Mouse (Mus musculus) c-Kit-positive CD71-negative TER-119-negative erythroid progenitor cells, embryonic 14.5 days (primary cell): ENCODE results near the gene Ccdc93.
A peak's percentile ranks its signal among the peaks of the same experiment; 100 is the strongest.

Experiments
- DNase-seq: peaks from one replicate; pipeline ENCODE4 v3.0.0-alpha.2; 2013; ENCODE audit warnings: low read depth

Ccdc93 gene

DNA sequence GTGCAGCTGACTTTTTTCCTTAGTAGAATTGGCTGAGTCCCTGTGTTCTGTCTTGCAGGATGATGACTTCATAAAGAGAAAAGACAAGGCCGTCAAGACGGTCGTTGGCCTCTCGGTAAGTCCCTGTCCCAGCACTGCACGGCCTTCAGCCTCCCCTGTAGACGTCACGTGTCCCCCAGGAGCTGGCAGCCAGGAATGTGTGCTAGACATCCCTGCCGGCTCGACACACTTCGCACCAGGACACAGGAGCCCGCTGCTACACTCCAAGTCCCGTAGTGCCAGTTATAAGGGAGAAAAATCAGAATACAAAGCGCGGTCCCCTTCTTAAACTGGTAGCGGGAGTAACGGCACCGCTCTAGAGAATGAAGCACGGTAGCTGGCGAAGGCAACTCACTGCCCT is 17.3 kb downstream of the Ccdc93 start:
- DNase-seq = no peak

DNA sequence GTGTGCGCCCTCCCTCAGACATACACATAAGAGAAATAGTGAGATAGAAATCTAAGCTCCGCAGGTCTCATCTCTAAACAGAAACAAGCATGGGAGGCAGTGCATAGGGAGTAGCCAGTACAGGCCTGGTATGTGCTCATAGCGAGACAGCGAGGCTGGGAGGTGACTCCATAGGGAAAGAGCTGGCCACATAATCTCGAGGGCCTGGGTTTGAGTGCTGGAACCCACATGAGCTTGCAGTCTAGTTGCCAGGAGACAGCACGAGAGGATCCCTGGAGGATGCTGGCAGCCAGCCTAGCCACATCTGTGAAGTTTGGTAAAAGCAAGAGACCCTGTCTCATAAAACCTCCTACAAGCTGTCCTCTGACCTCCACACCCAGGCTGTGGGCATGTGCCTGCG is 20.2 kb downstream of the Ccdc93 start:
- no peak for DNase-seq

DNA sequence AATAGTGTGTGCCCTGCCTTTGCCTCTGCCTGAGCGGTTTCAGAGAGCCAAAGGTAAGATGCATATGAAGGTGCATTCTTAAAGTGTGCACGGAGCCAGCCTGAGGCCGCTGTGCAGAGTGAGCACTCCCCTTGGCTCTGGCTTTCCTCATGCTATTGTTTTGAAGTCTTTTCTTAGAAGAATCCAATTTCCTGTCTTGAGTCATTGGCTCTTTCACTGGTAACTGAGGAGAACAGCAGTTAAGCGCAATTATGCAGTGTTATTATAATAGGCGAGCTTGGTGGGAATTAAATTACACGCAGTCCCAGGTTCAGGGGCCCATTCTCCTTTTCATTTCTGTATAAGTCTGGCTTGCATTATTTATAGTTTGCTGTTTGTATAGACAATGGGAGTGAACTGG is 21.6 kb downstream of the Ccdc93 start:
- no peak for DNase-seq

DNA sequence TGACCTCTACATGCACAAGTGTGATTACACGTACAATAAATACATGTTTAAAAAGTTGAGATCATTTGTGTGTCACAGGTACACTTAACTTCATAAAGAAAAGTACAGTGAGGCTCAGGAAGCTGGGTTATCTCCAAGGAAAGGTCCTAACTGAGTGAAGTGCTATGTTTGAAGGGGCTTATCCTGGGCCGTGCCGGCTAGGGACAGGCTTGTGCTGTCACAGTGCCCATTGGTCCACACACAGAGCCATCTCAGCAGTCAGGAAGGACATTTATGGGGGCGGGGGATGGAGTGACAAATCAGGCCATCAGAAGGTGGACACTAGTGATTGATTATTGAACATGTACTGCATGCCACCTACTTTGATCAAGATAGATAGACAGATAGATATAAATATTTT is 22.2 kb downstream of the Ccdc93 start:
- no peak for DNase-seq

DNA sequence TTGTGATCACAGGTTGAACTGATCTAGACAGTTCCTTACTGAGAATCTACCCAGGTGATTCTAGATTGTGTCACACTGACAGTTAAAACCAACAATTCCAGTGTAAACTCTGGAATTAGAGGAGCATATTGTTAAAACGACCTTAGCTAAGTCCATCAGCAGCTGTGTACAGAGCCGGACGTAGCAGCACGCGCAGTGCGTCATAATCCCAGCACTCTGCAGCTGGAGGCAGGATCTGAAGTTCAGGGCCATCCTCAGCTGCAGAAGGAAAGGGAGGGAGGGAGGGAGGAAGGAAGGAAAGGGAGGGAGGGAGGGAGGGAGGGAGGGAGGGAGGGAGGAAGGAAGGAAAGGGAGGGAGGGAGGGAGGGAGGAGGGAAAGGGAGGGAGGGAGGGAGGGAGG is 24.1 kb downstream of the Ccdc93 start:
- no peak for DNase-seq

DNA sequence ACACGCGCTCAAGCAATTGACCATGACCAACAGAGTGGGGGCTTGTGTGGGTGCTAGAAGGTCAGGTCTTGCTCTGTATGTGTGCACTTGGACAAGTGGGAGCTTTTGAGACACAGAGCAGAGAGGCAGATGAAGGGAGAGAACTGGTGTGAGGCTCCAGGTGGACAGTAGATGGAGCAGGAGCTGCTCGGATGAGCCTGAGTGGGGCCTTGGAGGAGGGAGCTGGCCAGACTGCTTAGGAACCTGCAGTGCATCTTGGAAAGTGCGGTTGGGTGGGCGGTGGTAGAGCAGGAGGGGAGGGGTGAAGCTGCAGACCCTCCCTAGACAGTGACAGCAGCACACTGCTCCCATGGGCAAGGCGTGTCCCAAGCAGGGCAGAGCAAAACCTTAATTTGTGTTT is 29.2 kb downstream of the Ccdc93 start:
- no peak for DNase-seq

DNA sequence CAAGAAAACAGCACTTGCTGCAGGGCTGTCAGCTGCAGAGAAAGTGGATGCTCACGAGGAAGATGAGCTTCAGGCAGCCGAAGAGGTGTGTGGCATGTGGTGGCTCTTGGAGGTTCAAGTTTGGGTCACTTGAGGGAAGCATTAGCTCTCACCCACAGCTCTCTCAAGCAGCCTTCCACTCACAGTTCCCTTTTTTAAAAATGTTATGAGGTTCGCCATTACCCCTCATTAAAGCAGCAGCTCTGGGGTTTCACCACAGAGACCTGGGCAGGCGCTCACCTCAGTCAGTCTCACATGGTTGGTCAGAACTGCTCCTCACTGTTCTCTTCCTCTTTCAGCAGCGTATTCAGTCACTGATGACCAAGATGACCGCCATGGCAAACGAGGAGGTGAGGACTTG is 31.0 kb downstream of the Ccdc93 start:
- DNase-seq = no peak

DNA sequence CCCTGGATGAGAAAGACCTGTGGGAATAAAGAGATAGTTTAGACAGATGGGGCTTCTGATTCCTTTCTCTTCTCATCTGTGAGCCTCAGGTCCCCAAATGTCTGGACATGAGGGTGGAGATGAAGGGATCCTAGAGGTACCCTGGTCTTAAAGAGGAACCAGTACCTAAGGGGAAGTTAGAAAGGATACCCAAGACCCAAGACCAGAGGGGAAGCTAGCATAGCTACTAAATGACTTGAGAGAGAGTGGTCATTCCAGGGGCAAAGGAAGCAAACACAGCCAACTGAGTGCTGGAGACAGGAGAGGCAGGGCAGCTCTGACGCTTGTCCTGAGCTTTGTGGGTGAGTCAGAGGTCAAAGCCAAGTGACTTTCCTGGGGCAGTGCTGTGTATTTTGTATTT is 31.8 kb downstream of the Ccdc93 start:
- DNase-seq = no peak

DNA sequence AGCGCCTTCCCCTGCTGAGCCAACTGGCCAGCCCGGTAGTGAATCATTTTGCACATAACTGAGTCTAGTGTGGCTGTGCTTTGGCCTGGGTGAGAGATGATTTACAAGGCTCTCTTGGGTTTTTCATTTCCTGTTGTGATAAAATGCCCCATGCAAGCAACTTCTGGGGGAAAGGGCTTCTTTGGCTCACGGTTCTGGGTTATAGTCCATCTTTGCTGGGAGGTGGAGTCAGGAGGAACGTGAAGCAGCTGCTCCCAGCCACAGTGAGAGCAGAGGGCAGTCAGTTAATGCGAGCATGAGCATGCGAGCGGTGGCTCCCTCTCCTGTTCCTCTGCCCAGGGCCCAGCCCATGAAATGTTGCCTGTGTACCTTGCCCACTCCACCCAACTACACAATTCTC is 33.0 kb downstream of the Ccdc93 start:
- DNase-seq = no peak

DNA sequence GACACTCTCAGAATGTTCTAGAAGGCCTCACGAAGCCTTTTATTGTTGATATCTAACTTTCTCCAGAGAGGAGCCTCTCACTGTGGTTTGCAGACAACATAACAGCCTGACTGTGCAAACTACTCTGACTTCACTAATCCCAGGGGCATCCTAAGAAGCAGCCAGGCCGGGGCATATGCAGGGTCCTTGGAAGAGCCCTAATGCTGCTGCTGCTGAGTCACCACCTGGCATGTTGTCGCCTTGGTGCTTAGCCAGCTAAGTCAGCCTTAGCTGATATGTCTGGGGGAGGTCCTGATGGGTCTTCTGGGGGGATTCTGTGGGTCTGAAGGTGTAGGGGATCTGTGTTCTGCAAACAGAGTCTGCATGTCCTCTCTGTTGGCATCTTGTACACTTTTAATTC is 35.4 kb downstream of the Ccdc93 start:
- no peak for DNase-seq

DNA sequence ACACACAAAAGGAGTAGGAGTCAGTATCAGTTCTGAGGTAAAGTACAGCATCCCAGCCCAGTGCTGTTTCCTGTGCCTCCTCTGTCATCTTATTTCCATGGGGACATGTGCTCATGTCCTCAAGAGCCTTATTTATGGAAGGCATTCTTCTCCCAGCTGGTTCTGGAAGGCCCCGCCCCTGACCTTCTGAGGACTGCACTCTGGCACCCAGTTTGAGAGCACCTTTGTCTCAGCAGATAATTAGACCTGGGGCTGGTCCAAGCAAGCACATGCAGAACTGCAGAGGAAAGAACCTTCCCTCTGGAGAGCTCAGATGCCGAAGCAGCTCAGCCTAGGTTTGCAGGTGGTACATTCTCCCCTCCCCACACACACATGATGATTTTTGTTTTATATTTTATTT is 37.4 kb downstream of the Ccdc93 start:
- no peak for DNase-seq

DNA sequence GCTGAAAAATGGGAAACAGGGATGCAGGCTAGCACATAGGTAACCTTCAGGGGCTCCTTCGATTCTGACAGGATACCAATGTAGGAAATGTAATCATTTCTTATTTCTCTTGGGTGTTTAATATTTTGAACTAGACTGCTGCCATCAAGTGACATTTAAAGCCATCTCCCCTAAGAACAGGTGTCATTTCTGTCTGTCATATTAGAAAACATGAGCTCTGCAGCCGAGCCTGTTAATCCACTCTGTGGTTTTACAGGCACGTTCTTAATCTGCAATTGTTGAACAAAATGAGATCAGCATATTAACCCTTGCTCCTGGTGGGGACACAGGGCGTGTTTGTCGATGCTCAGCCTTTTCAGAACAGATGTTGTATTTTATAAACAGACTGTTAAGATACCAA is 40.7 kb downstream of the Ccdc93 start:
- DNase-seq = no peak

DNA sequence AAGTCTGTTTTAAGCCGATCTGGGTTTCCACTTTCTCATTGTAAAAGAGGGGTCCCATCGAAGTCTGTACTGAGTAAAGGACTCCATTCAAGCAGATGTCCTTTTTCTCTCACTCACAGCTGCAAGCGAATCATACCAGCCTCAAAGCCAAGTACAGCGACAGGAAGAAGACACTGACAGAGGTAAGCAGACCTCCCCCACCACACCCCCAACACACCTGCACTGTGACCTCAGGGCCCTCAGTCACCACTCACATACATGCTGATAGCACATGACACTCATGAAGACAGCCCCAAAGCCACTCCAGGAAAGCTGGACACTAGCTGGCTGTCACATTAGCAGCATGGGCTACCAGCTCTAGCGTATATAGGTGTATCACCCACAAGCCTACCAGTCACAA is 46.9 kb downstream of the Ccdc93 start:
- no peak for DNase-seq

DNA sequence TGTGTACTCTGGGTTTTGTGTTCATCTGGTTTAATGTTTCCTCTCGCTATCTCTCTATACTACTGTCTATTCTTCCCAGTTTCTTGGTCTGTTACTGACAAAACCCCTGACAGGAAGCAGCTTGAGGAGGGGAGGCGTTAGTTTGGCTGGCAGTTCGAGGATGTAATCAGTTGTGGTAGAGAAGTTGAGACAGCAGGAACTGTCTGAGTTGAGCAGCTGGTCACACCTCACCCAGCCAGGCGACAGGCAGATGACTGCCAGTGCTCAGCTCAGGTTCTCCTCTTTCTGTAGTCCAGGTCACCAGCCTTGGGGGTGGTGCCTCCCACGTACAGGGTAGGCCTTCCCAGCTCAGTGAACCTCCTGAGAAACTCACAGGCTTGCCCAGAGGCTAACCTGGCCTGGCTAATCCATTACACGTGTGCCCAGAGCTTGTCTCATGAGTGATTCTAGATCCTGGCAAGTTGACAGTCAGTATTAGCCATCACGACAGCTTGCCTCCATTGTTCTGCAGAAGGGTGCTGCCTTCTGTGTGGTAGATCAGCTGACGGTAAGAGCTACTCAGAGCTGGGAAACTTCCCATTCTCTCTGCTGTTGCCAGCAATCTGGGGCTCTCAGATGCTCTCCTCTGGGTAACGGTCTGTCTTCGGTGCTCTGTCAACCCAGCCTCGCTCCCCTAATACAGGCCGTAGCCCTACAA is 47.6 kb downstream of the Ccdc93 start:
- DNase-seq = no peak

DNA sequence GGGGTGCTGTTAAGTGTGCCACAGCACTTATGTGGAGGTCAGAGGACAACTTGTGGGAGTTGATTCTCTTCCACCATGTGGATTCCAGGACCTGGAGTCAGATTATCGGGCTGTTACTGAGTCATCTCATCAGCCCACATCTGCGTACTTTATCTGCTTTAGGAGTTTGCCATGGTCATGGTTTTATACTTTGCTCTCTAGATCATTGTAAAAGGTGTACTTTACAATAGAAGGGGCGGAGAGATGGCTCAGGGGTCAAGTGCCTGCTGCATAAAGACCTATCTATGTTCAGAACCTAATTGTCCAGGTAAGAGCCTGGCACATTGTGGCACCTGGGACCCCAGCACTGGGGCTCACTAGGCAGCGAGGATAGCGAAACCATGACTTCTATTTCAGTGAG is 48.6 kb downstream of the Ccdc93 start:
- no peak for DNase-seq

DNA sequence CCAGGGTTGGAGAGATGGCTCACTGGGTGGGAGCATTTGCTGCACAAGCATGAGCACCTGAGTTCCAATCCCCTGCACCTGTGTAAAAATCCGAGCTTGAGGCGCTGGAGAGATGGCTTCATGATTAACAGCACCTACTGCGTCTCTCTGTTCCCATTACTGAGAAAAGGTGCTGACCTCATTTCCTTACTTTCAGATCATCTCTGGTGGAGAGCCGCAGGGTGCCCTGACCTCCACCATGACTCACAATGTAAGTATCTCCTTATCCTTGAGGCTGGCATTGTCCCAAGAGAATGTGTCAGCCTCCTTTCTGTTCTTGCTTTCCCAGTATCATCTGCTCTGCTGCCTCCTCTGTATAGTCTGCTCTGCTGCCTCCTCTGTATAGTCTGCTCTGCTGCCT is 52.2 kb downstream of the Ccdc93 start:
- DNase-seq = no peak

DNA sequence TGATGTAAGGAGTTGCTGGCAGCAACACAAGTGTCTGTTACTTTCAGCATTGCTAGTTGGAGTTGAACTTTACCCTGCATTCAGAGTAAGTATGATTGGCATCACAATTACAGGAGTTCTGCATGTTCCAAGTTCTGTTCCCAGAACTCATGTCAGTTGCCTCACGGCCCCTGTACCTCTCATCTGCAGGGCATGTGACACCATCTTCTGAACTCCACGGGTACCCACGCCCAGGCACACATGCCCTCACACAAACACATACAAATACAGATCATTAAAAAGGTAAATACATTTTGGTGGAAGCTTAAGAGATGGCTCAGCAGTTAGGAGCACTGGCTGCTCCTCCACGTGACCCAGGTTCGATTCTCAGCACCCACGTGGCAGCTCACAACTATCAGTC is 56.0 kb downstream of the Ccdc93 start:
- DNase-seq = no peak

DNA sequence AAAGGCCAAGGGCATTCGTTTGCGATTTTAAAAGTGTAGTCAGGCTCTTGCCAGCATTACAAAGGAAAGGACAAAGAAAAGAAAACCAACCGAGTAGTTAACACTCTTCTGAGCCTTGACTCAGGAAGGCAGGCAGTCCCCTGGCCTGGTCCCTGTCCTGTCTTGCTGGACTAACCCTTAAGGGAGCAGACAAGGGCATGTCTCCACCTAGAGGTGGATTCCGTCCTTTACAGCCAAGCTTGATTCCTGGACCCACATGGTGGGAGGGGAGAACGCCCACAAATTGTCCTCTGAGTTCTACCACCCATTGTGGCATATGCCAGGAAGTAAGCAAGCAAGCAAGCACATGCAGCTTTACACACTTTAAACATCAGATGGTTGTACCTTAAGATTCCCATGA is 59.4 kb downstream of the Ccdc93 start:
- peak; percentile 33 for DNase-seq

DNA sequence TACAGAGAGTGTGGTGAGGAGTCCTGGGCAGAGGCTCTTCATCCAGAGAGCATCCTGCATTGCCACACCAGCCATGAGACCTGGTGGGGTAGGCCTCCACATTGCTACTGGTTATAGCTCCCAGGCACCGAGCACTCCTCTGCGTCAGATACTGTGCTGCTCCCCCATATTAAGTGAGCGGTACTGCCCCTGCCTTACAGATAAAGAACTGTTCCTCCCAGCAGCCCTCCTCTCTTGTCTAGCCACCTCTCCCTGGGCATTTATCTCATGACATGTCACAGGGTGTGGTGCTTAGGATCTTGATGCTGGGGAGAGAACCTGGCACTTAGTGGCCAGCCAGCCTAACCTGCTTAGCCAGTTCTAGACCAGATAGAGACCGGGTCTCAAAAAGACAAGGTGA is 66.2 kb downstream of the Ccdc93 start:
- DNase-seq = no peak

DNA sequence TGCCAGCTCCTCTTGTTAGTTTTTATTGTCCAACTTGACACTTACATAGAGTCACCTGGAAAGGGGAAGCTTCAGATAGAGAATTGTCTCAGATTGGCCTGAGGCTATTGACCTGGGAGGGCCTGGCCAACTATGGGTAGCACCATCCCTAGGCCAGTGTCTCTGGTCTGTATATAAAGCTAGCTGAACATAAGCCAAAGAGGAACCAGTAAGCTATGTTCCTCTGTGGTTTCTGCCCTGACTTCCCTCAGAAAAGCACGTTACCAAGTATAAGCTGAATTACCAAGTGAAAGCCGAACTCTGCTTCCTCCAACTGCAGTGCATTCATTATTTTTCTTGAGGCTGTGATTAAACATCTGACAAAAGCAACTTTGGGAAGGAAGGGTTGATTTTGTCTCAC is 77.9 kb downstream of the Ccdc93 start:
- no peak for DNase-seq

DNA sequence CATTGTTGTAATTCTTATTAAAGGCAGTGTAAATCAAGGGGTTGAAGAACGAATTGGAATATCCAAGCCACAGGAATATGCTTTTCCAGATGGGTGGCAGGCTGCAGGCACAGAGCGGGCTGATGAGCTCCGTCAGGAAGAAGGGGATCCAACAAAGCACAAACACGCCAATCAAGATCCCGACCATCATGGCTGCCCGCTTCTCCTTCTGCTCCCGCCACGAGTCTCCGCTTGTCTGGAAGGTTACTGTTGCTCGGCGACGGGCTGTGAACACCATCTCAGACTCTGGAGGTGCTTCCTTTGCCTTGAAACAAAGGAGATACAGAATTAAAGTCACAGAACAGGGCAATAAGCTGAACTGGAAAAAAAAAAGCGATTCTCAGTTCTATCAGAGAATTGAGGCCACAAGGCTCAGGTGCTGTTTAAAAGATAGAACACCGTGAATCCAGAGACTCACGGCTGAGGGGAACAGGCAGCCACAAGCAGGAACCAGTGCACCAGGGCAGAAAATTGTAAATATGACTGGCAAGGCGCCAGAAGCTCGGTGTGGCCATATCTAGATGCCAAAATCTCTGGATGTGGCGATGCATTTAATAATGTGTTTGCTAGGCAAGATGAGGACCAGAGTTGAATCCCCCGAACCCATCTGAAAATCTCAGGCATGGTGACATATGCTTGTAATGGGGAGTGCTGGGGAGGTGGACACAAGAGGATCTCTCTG is 79.7 kb downstream of the Ccdc93 start:
- no peak for DNase-seq

DNA sequence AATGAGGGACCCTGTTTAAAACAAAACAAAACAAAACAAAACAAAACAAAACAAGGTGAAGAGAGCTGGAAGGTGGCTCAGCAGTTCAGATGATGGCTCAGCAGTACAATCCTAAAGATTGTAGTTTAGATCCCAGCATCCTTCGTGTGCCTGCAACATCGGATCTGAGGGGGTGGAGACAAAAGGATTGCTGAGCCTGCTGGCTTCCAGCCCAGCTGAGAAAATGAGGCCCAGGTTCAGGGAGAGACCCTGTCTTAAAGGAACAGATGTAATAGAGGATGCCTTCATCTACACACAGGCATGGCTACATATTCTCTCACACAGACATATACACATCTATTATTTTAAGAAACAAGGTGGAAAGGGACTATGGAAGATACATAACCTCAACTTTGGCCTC is 80.3 kb downstream of the Ccdc93 start:
- DNase-seq = no peak

DNA sequence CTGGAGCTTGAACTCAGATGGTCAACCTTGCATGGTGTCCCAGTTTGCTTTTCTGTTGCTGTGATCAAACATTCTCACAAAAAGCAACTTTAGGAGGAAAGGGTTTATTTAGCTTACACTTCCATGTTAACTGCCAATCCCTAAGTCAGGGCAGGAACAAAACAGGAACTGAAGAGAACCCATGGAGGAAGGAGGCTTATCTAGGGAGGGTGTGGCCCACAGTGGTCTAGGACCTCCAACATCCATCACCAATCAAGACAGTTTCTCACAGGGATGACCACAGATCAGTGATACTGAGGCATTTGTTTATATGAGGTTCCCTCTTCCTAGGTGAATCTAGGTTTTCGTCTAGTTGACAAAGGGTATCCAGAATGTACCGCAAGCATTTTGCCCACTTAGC is 81.1 kb downstream of the Ccdc93 start:
- DNase-seq = no peak

DNA sequence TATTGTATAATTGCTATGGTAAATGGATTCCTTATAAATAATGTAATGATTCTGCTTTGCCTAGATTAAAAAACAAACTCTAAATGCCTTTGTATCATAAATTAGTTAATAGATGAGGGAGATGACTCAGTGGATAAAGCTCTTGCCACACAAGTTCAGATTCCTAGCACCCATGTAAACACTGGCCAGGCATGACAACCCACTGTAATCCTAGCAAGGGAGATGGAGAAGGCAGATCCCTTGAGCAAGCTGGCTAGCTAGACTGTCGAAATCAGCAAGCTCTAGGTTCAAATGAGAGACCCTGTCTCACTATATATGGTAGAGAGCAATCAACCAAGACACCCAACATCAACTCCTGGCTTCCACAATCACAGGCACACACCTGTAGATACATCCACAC is 87.8 kb downstream of the Ccdc93 start:
- no peak for DNase-seq
